Mouse (Mus musculus): Measurements from ENCODE around the gene Tmem237. TPM values are rescaled to one million over a fixed set of nuclear protein-coding genes. Genes with fewer than 3 reads are reported as not detected.
A peak's percentile ranks its signal among the peaks of the same experiment; 100 is the strongest.

Tmem237 gene
- 46.6 and 47.9 TPM in 2 replicates for polyA plus RNA-seq (2015; fragmentation: Nextera tagmentation; extraction: Ambion mirVana)

DNA sequence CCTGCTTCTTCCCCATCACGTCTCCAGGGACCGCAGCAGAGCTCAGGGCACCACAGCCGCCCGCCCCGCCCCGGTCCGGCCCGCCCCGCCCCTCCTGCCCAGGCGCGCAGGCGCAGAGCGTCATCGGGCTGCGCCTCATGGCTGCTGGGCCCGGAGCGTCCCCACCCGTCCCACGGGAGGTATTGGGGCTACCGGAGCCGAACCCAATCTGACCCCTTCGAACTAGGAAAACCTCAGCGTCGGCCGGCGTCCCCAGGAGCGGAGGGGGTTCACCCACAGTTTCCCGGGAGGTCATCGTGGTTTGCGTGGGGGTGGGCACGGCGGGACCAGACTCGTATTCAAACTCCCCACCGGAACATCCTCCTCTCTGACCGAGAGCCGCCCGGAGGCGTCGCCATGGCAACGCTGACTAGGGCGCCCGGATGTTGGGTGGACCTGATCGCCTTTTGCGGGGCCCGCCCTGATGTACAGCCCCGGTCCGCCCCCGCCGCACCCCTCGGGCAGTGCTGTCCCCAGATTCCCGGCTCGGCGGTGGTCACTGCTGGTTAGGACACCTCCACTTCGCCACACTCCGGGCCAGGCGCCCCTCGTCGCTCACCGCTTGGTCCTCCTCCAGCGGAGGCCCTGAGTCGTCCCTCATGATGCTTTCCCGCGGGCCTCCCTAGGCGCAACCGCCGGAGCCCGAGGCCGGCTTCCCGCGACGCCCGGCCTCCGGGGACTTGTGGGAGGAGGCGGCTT is at the start of gene Tmem237:
TSS of gene Tmem237 (minus strand) at position 689 of the 738 bp plus-strand sequence.
- Histone ChIP-seq H3K9ac (replicated peaks) (peak within 1 kb of the TSS; percentile 95), H3K36me3 (peaks cover 16% of the 10 kb centered on the region), H3K27me3 (no peaks in the 10 kb centered on the region), H3K4me2 (replicated peaks) (peak within 1 kb of the TSS; percentile 85), H3K9me3 (no peaks in the 10 kb centered on the region), H3K27ac (peak within 1 kb of the TSS; percentile 94), H3K4me1 (replicated peaks) (peaks cover 17% of the 10 kb centered on the region), H3K4me3 (replicated peaks) (peak within 1 kb of the TSS; percentile 74)
- 0% methylated on average over 72 of the region's 74 CpGs for WGBS
- ATAC-seq = peak; percentile 99

GRCm38 (mm10) chr1:59169586-59169985 is 49.4 kb upstream of the Tmem237 start:
- Histone ChIP-seq H3K4me1 (replicated peaks) (no peaks in the 10 kb centered on the region), H3K9me3 (no peaks in the 10 kb centered on the region), H3K4me2 (replicated peaks) (no peak overlapping the region), H3K27ac (no peak overlapping the region), H3K36me3 (peaks cover 69% of the 10 kb centered on the region), H3K4me3 (replicated peaks) (no peak overlapping the region), H3K9ac (replicated peaks) (no peak overlapping the region), H3K27me3 (no peaks in the 10 kb centered on the region)
- no peak for ATAC-seq
- 89% methylated on average over 6 of the region's 6 CpGs for WGBS

DNA sequence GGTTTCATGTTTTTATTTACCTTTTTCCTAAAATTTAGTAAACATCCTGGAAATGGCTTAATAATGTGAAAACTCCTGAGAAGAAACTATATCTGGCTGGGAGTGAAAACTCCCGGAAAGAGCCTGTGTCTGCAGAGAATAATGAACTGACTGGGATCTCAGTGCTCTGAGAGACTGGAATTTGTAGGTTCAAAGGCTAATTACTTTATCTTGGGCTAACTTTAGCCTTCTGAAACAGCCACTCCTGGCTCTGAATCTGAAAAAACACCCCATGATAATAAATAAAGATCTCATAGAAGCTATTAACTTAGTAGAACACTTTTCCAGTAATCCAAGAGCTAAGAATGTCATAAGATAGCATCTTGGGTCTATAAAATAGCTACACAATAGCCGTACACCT is 48.3 kb upstream of the Tmem237 start:
- H3K36me3 ChIP-seq = peaks cover 68% of the 10 kb centered on the region
- ATAC-seq = no peak

DNA sequence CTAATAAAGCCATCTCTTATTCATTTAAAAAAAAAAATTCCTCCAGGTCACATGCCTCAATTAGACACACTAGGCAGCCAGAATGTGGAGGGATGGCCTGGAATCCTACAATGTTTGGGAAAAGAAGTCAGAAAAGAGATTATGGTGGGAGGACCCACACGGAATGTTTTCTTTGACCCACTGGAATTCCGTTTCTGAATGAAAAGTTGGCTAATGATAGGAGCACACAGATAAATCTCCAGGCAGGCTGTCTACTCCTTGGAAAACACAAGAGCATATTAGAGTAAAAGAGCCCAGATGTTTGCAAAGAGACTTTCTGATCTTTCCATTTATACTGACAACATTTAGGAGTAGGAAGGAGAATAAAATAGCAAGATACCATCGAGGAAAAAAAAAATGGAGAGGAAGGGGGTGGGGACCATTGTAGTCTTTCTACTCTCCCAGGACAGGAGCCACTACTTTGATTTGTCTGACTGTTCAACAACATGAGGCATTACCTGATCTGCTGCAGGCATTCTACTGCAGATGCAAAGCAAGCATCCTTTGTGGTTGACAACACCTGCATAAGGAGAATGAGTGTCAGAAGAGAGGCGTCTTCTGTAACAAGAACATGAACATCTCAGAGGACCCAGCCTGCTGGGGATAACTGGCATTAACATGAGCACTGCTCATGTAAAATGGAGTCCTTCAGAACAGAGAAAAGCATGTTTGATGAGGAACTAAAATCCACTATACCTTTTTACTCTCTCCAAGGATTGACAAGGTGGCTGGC is 47.6 kb upstream of the Tmem237 start:
- H3K27me3 ChIP-seq = no peaks in the 10 kb centered on the region
- no peaks in the 10 kb centered on the region for H3K9me3 ChIP-seq
- 84% methylated on average over 4 of the region's 4 CpGs for WGBS
- no peak overlapping the region for H3K4me2 ChIP-seq (replicated peaks)
- peaks cover 68% of the 10 kb centered on the region for H3K36me3 ChIP-seq
- H3K9ac ChIP-seq (replicated peaks) = no peak overlapping the region
- no peak overlapping the region for H3K4me3 ChIP-seq (replicated peaks)
- no peak overlapping the region for H3K27ac ChIP-seq
- no peak for ATAC-seq
- H3K4me1 ChIP-seq (replicated peaks) = peaks cover 10% of the 10 kb centered on the region; the same call in 1 of the 2 replicates

More for the DNA sequence above, 48.3 kb upstream of the Tmem237 start:
- H3K27ac ChIP-seq = no peak overlapping the region
- H3K4me2 ChIP-seq (replicated peaks) = no peak overlapping the region
- H3K27me3 ChIP-seq = no peaks in the 10 kb centered on the region
- 91% methylated on average over 2 of the region's 2 CpGs for WGBS
- no peaks in the 10 kb centered on the region for H3K9me3 ChIP-seq
- no peak overlapping the region for H3K4me3 ChIP-seq (replicated peaks)
- H3K4me1 ChIP-seq (replicated peaks) = 0 out of 2 replicates have a peak, but pooled peaks cover 3% of the 10 kb centered on the region
- H3K9ac ChIP-seq (replicated peaks) = no peak overlapping the region

DNA sequence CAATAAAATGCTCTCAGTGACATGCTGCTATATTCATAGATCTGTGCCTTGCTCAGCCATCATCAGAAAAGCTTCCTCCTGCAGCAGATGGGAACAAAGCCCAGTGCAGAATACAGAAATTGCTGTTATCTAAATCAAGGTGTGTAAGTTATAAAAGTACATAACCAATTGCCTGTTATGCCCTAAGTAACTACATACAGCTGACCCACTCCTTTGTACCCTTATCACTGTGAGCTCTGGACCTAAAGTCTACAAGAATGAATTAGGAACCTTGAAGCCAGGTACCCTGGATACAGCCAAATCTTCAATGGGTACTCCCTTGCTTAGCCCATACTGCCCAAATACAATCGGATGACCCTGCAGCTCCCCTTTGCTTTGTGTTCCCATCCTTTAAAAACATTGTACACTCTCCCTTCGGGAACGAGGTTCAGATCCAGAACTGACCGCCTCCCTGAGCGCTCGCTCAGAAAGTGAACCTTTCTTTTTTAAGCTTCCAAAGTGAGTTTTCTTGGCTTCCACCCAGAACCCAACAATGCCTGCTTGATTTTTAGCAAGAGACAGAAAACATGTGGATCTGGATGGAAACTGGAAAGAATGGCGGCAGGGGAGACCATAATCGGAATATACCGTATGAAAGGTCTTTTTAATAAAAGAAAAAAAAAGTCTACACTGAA is 46.2 kb upstream of the Tmem237 start:
- no peak overlapping the region for H3K4me2 ChIP-seq (replicated peaks)
- peaks cover 58% of the 10 kb centered on the region for H3K36me3 ChIP-seq
- no peak for ATAC-seq
- no peak overlapping the region for H3K9ac ChIP-seq (replicated peaks)
- no peaks in the 10 kb centered on the region for H3K9me3 ChIP-seq
- peaks cover 10% of the 10 kb centered on the region; the same call in 1 of the 2 replicates for H3K4me1 ChIP-seq (replicated peaks)
- WGBS = 89% methylated on average over 9 of the region's 9 CpGs
- H3K4me3 ChIP-seq (replicated peaks) = no peak overlapping the region
- no peak overlapping the region for H3K27ac ChIP-seq
- H3K27me3 ChIP-seq = no peaks in the 10 kb centered on the region

- no peak for ATAC-seq
- no peak overlapping the region for H3K4me2 ChIP-seq (replicated peaks)
- peaks cover 10% of the 10 kb centered on the region; the same call in 1 of the 2 replicates for H3K4me1 ChIP-seq (replicated peaks)
- no peak overlapping the region for H3K9ac ChIP-seq (replicated peaks)
- no peak overlapping the region for H3K4me3 ChIP-seq (replicated peaks)
- 12% methylated on average over 5 of the region's 5 CpGs for WGBS
- peaks cover 42% of the 10 kb centered on the region for H3K36me3 ChIP-seq
- H3K27ac ChIP-seq = peak overlapping the region; percentile 17; the same call in 1 of the 2 replicates
- no peaks in the 10 kb centered on the region for H3K27me3 ChIP-seq
- H3K9me3 ChIP-seq = no peaks in the 10 kb centered on the region
Measured at GRCm38 (mm10) chr1:59163918-59164317, 43.7 kb upstream of the Tmem237 start.

DNA sequence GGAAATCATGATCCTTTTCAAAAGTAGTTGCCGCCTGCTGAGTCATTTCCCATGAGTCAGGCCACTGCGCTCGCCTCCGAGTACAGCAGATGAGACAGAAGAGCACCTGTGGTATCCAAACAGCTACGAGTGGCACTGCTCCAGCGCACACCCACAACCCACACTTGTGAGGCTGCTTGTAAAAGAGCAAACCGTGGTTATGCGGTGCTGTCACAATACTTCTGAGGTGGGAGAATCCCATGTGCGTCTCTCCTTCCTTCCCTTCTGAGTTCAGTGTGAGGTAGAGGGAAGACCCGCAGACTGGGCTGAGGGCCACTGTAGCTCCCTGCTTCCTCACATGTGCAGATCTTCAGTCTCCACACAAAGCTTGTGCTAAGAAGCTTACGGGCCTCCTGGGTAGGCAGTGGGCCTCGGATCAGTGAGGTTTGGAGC is 42.8 kb upstream of the Tmem237 start, which contains the start of gene Mpp4:
TSS of gene Mpp4 (minus strand) at position 360 of the 432 bp plus-strand sequence.
- no peak for ATAC-seq
- H3K27ac ChIP-seq = peak within 1 kb of the TSS; percentile 17; the same call in 1 of the 2 replicates

DNA sequence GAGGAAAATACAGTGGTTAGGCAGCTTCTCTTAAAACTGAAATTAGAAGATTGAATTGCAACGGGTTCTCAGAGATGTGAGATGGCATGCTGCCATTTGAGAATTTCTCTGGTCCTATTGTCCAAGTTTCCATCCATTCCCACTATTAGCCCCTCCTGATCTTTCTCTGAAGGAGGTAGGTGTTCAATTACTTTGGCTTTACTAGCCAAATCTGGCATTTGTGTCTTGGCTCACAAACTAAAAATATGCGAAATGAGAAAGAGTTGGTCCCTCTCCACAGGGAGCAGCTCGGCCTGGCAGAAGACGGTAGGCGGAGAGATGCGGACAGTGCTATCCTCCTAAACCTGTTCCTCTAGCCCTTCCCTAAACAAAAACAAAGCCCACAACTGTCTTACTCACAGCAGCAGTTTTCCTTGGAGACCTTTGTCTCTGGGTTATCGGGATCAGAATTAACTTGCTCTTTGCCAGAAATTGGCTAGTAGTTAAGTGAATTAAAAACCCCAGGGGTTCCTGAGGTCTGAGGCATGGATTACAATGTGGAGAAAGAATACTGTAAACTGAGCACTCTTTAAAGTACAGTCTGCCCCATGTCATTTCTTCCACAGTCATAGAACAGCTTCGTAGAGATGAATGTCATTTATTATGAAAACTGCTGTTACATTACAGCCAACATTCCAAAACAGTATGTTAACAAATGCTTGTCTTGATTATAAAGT is 42.3 kb upstream of the Tmem237 start:
- Histone ChIP-seq H3K9me3 (no peaks in the 10 kb centered on the region), H3K27ac (no peak overlapping the region), H3K4me2 (replicated peaks) (no peak overlapping the region), H3K27me3 (no peaks in the 10 kb centered on the region), H3K4me1 (replicated peaks) (peaks cover 10% of the 10 kb centered on the region; the same call in 1 of the 2 replicates), H3K9ac (replicated peaks) (no peak overlapping the region), H3K4me3 (replicated peaks) (no peak overlapping the region), H3K36me3 (peaks cover 27% of the 10 kb centered on the region)
- no peak for ATAC-seq
- 35% methylated on average over 8 of the region's 8 CpGs for WGBS

More for the DNA sequence above, 42.8 kb upstream of the Tmem237 start, which contains the start of gene Mpp4:
- no peak within 1 kb of the TSS for H3K9ac ChIP-seq (replicated peaks)
- no peak within 1 kb of the TSS for H3K4me3 ChIP-seq (replicated peaks)
- 22% methylated on average over 12 of the region's 12 CpGs for WGBS
- no peaks in the 10 kb centered on the region for H3K9me3 ChIP-seq
- no peaks in the 10 kb centered on the region for H3K27me3 ChIP-seq
- peaks cover 33% of the 10 kb centered on the region for H3K36me3 ChIP-seq
- H3K4me1 ChIP-seq (replicated peaks) = peaks cover 10% of the 10 kb centered on the region; the same call in 1 of the 2 replicates
- H3K4me2 ChIP-seq (replicated peaks) = no peak within 1 kb of the TSS

GRCm38 (mm10) chr1:59161396-59161795 is 41.2 kb upstream of the Tmem237 start:
- no peak for ATAC-seq
- H3K27me3 ChIP-seq = no peaks in the 10 kb centered on the region
- no peak overlapping the region for H3K9ac ChIP-seq (replicated peaks)
- no peak overlapping the region for H3K4me3 ChIP-seq (replicated peaks)
- no peak overlapping the region for H3K27ac ChIP-seq
- peaks cover 17% of the 10 kb centered on the region for H3K36me3 ChIP-seq
- WGBS = 65% methylated on average over 6 of the region's 6 CpGs
- H3K4me2 ChIP-seq (replicated peaks) = no peak overlapping the region
- H3K9me3 ChIP-seq = no peaks in the 10 kb centered on the region
- peaks cover 10% of the 10 kb centered on the region; the same call in 1 of the 2 replicates for H3K4me1 ChIP-seq (replicated peaks)

DNA sequence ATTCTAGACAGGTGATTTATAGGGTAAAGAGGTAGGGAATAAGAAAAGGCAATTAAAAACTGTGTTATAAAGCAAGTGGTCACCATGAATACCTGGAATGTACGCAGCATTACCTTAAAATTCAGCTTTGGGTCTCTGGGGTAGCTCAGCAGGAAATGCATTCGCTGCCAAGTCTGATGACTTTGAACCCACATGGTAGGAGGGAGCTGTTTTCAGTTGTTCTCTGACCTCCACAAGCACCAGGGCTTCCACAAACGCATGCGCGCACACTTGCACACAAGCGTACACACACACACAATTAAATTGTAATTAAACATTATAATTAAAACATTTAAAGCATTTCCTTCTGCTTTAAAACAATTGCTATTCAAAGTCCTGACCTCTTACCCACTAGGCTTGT is 40.7 kb upstream of the Tmem237 start:
- Histone ChIP-seq H3K4me3 (replicated peaks) (no peak overlapping the region), H3K9me3 (no peaks in the 10 kb centered on the region), H3K4me2 (replicated peaks) (no peak overlapping the region), H3K27me3 (no peaks in the 10 kb centered on the region), H3K9ac (replicated peaks) (no peak overlapping the region), H3K36me3 (peaks cover 11% of the 10 kb centered on the region), H3K4me1 (replicated peaks) (peaks cover 10% of the 10 kb centered on the region; the same call in 1 of the 2 replicates), H3K27ac (no peak overlapping the region)
- 86% methylated on average over 6 of the region's 6 CpGs for WGBS
- ATAC-seq = no peak

DNA sequence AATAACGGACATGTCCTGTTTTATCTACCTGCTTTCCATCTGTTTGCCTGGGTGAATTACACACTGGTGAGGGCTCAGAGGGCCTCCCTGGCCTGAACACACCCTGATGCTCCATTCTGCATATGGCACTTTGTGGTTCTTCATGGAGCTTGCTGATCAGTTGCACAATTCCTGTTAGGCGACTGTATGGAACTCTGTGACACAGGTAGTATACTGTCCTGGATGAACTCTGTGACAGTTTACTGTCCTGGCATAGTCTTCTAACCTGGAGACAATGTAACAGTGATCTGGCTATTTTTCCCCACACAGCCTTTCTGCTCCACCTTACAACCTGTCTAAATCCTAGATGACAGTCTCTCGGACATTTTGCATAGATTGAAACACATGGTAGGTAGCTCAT is 38.9 kb upstream of the Tmem237 start:
- H3K9ac ChIP-seq (replicated peaks) = no peak overlapping the region
- WGBS = 95% methylated on average over 3 of the region's 3 CpGs
- H3K27ac ChIP-seq = no peak overlapping the region
- H3K4me1 ChIP-seq (replicated peaks) = peaks cover 10% of the 10 kb centered on the region; the same call in 1 of the 2 replicates
- H3K36me3 ChIP-seq = peaks cover 8% of the 10 kb centered on the region
- no peak for ATAC-seq
- H3K4me3 ChIP-seq (replicated peaks) = no peak overlapping the region
- H3K4me2 ChIP-seq (replicated peaks) = no peak overlapping the region
- H3K27me3 ChIP-seq = no peaks in the 10 kb centered on the region
- H3K9me3 ChIP-seq = no peaks in the 10 kb centered on the region

Measured in midbrain, embryonic 13.5 days (tissue).